Mouse (Mus musculus): Measurements from ENCODE around the gene Kdm3a.

Kdm3a gene

DNA sequence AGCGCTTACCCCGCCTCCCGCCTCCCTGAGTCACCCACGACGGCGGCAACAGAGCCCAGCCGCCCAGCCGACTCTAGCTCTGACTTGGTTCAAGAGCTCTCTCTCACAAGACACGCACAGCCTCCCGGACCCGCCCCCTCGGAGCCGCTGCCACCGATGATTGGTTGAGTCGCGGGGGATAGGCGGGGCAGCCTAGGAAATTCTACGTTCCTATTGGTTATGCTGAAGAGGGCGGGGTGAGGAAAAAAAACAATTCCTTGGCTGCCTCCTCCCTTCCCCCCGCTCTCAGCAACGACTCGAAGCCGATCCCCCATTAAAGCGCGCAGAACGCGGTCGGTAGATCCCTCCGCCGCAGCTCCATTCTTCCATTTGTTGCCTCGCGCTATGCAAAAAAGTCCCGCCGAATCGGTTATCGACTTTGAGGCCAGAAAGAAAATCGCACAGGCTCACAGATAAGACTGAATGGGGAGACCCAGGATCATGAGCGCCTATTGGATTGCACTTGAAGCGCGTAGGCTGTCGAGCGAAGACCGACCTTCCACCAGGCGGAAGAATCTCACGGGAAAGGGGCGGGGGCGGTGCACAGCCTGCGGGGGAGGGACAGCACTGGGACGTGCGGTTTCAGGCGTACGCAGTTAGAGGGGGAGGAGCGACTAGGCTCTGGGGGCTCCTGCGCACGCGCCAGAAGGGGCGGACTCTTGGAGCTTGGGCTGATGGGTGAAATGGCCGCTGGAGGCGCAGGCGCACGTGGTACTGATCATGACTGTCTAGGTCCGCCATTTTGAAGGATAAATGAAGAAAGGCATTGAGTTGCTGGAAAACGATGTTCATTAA lies at the start of gene Kdm3a:
Gene Kdm3a, minus strand, starts transcription at position 162 of the 834 bp plus-strand sequence.
- peak; percentile 99 for DNase-seq (ENCODE audit: low spot score)

DNA sequence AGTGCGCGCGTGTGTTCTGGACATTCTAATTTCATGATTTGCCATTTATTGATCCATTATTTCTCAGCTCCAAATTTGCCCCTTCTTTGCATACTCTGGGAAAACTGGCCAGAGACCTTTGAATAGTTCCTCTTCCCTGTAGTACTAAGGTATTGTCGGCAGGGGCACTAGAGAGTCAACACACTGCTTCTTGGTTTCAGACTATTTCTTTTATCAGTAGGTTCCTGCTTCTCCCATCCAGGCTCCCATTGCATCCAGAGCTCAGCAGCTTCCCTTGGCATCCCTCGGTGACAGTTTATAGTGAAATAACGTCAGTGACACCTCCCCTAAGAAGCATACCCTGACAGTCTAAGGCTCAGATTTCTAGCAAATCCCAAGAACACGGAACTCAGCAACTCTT lies 46.1 kb upstream of the Kdm3a start:
- DNase-seq (ENCODE audit: low spot score): peak; percentile 39

- no peak for DNase-seq (ENCODE audit: low spot score)
Observed at GRCm38 (mm10) chr6:71673166-71673565, 40.4 kb upstream of the Kdm3a start.

- peak; percentile 42 for DNase-seq (ENCODE audit: low spot score)
Observed at GRCm38 (mm10) chr6:71664511-71664910, 31.7 kb upstream of the Kdm3a start.

- DNase-seq (ENCODE audit: low spot score): no peak
Observed at GRCm38 (mm10) chr6:71658290-71658689, 25.5 kb upstream of the Kdm3a start.

GRCm38 (mm10) chr6:71655835-71656234 lies 23.0 kb upstream of the Kdm3a start:
- DNase-seq (ENCODE audit: low spot score): no peak

GRCm38 (mm10) chr6:71651868-71652267 lies 19.1 kb upstream of the Kdm3a start:
- DNase-seq (ENCODE audit: low spot score): no peak

- no peak for DNase-seq (ENCODE audit: low spot score)
Observed at GRCm38 (mm10) chr6:71632486-71632828, 333 bp downstream of the Kdm3a start.

- DNase-seq (ENCODE audit: low spot score): peak; percentile 27
Observed at GRCm38 (mm10) chr6:71631706-71632461, 906 bp downstream of the Kdm3a start.

DNA sequence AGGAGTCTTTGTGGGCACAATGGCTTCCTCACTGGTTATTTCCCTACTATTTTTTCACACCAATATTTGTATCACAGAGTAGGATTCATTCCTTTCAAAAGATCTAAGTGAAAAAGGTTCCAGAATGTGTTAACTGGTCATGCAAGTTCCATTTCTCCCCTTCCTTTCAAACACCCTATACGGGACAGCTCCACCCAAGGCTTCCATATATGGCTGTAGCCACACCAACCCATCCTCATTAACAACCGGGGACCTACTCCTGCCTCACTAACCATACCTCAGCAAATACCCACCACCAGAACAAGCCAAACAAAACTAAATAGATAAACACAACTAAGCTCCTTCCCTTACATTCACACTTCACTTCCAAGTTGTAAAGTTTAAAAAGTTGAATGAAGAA lies 1.6 kb downstream of the Kdm3a start:
- no peak for DNase-seq (ENCODE audit: low spot score)

DNA sequence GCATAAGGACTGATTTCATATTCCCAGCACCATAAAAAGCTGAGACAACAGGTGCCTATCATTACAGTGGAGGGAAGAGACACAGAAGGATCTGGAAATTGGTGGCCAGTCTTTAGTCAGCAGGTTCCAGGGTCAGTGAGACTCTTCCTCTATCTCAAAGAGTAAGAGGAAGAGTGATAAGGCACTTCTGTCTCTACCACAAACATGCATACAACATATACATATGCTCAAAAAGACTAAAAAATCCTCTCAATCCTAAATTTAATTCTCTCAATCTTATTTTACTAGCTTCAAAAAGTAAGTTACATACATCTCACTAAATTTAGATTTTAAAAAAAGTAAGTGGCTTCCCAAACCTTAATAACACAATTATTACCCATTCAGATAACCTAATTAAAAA lies 5.5 kb downstream of the Kdm3a start:
- DNase-seq (ENCODE audit: low spot score): no peak

DNA sequence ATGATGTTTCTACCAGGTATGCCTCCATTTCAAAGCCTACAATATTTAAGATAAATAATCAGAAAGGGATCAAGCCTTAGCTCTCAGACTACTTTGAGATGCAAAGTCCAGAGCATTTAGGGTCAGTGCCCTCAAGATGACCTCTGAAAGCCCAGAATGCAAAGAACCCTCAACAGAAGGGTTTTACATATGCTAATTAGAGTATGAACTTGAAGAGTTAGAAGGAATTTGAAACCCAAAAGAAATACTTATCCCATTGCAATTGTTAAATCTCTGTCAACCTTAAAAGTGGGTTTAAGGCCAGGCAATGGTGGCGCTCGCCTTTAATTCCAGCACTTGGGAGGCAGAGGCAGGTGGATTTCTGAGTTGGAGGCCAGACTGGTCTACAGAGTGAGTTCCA lies 6.8 kb downstream of the Kdm3a start:
- DNase-seq (ENCODE audit: low spot score): no peak

- no peak for DNase-seq (ENCODE audit: low spot score)
Observed at GRCm38 (mm10) chr6:71624723-71625122, 8.1 kb downstream of the Kdm3a start.

- no peak for DNase-seq (ENCODE audit: low spot score)
Observed at GRCm38 (mm10) chr6:71621981-71622380, 10.8 kb downstream of the Kdm3a start.

- DNase-seq (ENCODE audit: low spot score): no peak
Observed at GRCm38 (mm10) chr6:71621551-71621950, 11.2 kb downstream of the Kdm3a start.

- DNase-seq (ENCODE audit: low spot score): no peak
Observed at GRCm38 (mm10) chr6:71616959-71617358, 15.8 kb downstream of the Kdm3a start.

DNA sequence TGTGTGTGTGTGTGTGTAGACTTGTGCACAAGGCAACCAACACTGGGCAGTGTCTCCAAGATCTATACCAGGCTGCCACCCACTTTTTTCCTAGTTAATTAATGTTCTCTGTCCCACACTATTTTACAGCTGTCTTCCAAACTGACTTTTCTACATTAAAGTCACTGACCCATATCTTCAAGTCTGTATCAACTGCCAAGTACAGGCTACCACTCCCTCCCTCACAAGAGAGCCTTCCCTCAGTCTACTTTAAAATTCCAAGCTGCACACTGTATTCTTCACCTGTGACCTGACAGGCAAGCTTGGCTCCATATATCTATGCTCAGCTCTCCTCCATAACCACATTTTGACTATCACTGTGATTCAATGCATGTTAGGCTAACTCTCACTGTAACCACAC lies 19.6 kb downstream of the Kdm3a start:
- DNase-seq (ENCODE audit: low spot score): no peak

- no peak for DNase-seq (ENCODE audit: low spot score)
Observed at GRCm38 (mm10) chr6:71609968-71610367, 22.8 kb downstream of the Kdm3a start.

DNA sequence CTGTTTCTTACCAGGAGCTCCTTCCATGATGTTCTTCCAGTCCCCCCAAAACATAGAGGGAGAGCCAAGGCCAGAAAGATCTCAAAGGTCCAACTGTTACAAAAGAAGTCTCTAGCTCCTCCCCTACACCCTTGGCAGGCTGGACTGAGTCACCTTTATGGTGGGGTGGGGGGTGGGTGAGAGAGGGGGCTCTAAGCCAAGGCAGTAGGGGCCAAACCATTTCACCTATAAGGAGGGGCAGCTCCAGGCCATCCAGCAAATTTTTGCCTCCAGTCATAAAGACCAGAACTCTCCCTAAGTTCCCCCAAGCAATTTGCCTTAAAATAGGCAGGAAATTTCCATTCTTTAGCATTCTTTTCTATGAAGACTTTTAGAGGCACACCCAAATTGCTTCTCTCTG lies 23.8 kb downstream of the Kdm3a start:
- no peak for DNase-seq (ENCODE audit: low spot score)

- DNase-seq (ENCODE audit: low spot score): no peak
Observed at GRCm38 (mm10) chr6:71607756-71608155, 25.0 kb downstream of the Kdm3a start.

DNA sequence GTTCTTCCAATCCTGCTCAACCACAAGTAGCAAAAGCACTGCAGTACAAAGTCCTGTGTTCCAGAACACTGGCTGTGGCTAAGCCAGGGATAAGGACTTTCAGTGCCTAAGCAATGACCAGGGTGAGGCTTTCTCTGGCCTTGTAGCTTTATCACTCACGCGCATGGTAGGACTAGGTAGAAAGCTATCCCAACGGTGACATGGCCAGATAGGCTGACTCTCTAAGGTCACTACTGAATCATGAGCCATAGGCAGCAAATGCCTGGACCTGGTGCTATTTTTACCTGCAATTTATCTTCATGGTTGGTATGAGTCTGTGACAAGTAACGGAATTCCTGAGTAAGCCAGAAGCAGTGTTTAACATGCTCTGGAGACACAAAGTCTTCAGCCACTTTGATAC lies 42.6 kb downstream of the Kdm3a start:
- no peak for DNase-seq (ENCODE audit: low spot score)

- no peak for DNase-seq (ENCODE audit: low spot score)
Observed at GRCm38 (mm10) chr6:71589401-71589800, 43.4 kb downstream of the Kdm3a start.

GRCm38 (mm10) chr6:71583198-71583597 lies 49.6 kb downstream of the Kdm3a start:
- DNase-seq (ENCODE audit: low spot score): no peak
